Mouse (Mus musculus) kidney, postnatal 25 days (tissue): ENCODE results near the gene Gpr101.

Experiments
- DNase-seq, 2 experiments: peaks; one replicate each; pipeline ENCODE4 v3.0.0; 2021; ENCODE audit warnings: mixed read lengths in 2 of 2

Gene Gpr101

DNA sequence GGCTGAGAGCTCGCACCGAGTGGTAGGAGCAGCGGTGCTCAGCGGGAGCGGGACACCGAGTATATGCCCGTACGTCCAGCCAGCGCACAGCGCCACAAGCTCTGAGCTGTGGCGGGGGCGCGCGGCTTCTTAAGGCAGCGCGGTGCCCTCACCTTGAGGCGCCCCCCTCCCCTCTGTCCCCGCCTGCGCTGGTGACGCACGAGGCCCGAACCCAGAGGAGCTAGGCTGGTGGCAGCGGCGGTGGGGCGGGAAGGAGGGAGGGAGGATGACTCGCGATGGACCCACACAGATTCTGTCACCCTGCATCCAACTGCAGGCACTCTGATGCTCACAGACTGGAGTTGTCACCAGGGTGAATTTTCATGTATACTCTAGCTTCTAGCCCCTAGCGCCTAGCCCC is at the start of gene Gpr101:
Gpr101 (minus strand) TSS at position 124 of the 400 bp plus-strand sequence.
- DNase-seq = no peak

- no peak for DNase-seq
Measured at GRCm38 (mm10) chrX:57521117-57522095, 17.8 kb upstream of the Gpr101 start.

DNA sequence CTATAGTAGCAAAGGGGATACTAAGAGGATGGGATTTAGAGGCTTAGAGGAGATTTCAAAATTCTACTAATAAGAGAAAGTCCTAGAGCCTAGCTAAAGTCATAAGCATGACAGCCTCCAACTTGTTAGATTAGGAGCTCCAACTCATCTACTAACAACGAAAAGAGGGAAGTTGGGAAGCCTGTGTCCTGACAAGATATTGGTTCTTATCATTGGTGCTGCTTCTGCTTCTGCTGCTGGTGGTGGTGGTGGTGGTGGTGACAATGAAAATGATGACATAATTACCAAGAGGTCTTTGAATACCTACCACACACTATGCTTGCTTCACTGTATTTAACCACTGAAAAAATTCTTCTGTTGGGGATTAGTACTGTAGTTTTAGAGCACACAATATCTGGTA is 2.7 kb upstream of the Gpr101 start:
- no peak for DNase-seq
